Mouse (Mus musculus) T-cell, adult 2 months (primary cell): ENCODE data around the gene Trem2.
"Not testable (repeated sequence)": the region's sequence is repeated elsewhere in the genome, so short reads cannot be mapped to it uniquely, and the experiment has no call there.

Experiments
- DNase-seq: peaks from one replicate; pipeline ENCODE4 v3.0.0; 2022; ENCODE audit warnings: low spot score

The Trem2 gene

DNA sequence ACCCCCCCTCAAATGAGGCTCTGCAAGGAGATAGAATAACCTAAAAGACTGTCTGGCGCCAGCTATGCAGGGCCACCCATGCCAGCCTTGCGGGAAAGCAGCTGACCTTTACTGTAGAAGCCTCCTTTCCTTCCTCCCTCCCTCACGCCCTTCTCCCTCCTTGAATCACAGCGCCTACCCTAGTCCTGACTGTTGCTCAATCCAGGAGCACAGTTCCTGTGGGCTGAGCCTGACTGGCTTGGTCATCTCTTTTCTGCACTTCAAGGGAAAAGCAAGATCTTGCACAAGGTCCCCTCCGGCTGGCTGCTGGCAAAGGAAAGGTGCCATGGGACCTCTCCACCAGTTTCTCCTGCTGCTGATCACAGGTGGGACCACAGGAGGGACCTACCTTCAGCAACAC, at the start of gene Trem2:
Gene Trem2, plus strand, starts transcription at position 171 of the 400 bp plus-strand sequence.
- no peak for DNase-seq

DNA sequence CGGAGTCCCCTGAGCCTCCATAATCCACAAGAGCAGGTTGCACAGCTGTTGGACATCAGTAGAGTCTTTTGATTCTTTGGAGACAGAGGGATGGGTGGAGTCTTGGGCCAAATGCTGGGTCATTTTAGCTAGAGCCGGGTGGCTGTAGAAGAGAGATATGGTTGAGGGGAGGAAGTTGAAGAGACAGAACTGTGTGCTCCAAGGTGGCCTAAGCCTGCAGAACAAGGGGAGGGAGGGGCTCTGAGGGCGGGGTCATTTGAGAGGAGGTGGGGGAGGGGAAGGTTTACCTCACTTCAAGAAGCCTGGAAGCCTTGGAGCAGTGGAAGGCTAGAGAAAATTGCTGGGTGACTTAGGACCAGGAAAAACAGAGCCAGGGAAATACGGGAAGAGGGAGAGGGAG, 47.0 kb upstream of the Trem2 start, which contains the start of gene Treml2:
Gene Treml2, plus strand, starts transcription at position 296 of the 400 bp plus-strand sequence.
- DNase-seq: no peak

DNA sequence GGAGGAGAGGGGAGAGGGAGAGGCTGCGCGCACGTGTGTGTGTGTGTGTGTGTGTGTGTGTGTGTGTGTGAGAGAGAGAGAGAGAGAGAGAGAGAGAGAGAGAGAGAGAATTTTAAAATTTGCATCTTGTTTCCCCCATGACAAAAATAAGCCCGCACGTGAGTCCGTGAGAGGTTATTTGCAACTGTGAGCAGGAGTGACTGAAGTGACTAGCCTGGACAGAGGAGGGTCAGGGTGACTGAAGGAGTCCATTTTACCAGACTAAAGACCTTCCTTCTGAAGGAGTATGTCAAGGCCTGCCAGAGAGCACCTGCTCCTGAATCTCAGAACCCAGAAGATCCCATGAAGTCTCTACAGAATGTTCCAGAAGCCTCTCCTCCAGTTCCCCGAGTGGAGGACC, 46.4 kb upstream of the Trem2 start:
- DNase-seq: peak; percentile 25

DNA sequence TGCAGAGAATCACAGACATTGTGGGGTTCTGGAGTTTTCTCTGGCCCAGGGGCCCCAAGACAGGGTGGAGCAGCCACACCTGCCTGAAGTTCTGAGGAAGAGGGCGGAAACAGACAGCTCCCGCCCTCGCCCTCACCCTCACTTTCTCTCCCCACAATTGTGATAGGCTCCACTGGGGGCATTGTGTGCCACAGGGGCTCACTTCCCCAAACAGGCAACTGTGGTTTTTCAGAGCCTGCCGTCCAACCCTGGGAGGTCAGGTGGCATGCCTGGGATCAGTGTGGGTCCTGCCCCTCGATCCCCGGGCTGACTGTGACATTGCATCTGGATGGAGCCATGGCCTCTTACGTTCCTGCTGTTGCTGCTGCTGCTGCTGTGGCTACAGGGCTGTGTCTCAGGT, 46.0 kb upstream of the Trem2 start:
- DNase-seq: peak; percentile 54

DNA sequence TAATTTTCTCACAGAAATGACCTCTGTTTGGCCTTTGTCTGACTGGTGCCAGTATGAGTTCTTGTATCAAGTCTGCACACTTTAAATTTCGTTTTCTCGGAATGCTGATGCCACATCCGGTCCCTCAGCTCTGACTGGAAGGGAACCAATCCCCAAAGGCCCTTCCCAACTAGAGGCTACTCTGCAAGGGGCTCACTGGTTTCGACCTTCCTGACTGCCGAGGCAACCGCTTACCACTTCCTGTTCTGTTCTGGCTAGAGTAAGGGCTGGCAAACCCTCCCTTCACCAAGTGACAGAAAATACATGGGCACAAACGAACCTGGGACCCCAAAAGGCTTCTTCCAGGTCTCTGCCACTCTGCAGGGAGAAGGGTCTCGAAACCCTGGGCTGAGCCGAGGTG, 45.3 kb upstream of the Trem2 start:
- DNase-seq: peak; percentile 77

DNA sequence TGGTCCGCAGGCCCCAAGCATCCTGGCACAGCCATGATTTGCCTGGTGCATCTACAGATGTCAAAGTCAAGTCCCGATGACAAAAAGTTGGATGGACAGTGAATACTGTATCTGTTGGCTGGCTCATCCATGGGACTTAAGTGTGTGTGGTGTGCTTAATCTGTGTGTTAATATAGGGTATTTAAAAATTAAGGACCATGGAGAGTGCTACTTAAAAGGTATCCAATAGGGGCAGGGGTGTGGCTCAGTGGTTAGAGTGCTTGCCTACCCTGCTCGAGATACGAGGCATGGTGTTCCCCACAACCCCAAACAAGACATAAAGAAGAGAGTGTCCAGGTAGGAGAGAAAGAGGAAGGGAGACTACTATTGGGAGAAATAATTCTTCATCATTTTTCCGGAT, 44.4 kb upstream of the Trem2 start:
- no peak for DNase-seq

DNA sequence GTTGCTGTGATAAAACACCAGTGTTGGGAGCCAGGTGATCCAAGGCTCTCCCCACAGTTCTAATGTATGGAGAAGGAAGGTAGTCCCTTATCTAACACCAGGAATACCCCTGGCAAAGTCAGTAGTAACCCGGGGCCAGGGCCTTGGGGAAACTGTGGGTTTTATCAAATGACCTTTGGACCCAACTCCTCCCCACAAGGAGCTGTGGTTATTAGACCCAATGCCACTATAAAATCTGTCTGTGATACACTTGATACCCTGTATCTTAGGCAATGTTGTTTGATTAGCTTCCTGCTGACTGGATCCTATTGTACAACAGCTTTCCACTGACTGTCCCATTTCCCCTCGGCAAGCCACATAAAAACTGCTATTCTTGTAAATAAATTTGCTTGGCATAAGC, 34.1 kb upstream of the Trem2 start:
- no peak for DNase-seq

DNA sequence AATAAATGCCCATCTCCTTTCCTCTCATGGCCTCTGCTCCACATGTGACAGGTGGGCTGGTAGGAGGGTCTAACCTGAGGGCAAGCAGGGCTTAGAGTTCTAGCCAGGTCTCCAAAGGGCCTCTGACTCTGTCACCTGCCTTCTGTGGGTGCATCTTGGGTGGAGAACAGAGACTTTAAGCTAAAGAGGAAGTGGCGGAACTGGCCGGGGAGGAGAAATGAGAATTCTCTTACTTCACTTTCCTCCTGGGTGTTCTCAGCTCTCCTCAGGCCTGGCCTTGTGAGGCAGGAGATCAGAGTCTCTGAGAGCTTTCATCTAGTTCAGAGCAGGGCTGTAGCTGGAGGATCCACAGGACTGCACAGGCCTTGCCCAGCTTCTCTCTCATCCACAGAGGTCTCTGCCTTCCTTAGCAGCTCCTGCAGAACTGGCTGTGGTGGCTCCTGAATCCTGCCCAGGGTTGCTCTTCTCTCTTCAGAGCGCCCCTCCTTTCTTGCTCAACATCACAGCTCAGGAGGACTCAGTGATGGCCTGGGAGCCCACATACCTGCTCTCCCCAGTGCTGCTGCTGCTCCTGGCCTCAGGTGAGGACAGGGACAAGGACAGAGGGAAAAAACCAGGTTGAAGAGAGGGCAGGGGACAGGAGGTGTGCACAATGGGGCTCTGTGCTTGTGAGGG, 30.2 kb upstream of the Trem2 start, which contains the start of gene B430306N03Rik:
Gene B430306N03Rik, plus strand, starts transcription at position 237 of the 675 bp plus-strand sequence.
- DNase-seq: not testable (repeated sequence)

DNA sequence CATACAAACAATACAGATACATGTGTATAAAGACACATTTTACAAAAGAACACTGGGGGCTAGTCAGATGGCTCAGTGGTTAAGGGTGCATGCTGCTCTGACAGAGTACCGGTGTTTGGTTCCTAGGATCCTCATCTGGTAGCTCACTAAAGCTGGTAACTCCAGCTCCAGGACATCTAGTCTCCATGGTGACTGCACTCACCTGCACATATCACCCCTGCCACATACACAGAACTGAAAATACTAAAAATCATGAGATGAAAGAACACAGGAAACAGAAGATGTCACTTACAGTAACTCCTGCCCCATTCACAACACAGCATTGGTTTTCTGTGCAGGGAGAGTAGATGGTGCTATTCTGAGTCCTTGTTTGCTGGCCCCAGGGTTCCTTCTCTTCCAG, 27.5 kb upstream of the Trem2 start:
- DNase-seq: no peak

DNA sequence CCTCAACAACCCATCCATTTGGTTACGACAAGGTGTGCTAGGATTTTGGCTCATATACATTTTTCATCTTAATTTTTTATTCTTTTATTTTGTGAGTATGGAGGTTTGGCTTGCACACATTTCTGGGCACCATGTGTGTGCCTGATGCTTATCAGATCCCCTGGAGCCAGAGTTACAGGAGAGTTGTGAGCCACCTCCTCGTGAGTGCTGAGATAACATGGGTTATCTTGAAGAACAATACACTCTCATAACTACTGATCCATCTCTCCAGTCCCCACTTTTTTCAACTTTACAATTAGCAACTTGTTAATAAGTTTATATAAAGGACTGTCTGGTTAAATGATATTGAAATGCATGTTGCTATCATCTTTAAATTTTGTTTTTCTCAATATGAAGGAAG, 24.9 kb upstream of the Trem2 start:
- DNase-seq: no peak

DNA sequence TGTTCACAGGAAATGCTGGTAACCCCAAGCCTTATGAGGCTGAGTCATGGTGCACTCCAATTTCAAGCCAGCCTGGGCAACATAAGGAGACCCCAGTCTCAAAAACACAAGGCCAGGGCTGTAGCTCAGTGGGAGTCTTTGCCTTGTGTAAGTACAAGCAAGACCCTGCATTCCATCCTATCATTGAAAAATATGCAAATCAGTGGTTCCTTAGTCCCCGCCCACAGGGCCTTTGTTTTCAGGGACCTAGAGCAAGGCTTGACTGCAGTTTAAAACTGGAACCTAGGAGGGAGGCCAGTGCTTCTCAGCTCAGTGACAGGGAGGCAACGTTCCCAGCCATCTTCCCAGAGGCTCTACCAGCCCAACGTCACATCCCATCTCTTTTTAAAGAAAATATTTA, 23.0 kb upstream of the Trem2 start:
- DNase-seq: no peak

DNA sequence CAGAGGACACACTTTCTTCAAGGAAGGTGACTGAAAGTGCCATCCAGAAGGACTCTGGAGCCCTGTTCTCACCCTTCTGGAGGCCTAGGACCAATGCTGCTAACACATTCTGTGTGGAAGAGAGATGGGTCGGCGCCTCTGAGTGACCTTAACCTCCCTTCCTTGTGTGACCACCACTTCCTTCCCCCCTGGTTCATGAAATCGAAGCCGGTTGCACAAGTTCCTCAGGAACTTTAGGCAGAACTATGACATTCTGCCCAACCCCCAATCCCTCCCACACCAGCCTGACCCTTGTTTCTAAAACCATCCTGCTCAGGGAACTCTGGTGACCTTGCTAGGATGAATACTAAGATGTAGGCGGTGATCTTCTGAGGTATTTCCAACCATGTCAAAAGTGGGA, 21.9 kb upstream of the Trem2 start:
- DNase-seq: no peak

DNA sequence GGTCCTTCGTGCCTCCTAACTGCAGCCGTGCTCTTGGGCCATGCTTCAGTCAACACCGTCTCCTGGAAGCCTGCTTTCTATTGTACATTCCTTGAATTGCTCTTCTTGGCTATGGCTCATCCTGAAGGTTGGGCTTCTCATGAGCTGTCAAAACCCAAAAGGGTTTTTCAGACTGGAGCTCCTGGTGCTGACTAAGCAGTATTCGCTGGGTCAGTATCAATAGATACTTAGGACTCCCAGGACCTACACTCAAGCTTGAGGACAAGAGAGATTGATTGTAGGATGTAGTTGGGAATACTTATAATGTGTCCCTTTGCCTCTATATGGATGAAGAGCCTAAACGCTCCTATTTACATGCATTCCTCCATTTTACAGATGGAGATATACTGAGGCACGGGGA, 21.1 kb upstream of the Trem2 start:
- no peak for DNase-seq

DNA sequence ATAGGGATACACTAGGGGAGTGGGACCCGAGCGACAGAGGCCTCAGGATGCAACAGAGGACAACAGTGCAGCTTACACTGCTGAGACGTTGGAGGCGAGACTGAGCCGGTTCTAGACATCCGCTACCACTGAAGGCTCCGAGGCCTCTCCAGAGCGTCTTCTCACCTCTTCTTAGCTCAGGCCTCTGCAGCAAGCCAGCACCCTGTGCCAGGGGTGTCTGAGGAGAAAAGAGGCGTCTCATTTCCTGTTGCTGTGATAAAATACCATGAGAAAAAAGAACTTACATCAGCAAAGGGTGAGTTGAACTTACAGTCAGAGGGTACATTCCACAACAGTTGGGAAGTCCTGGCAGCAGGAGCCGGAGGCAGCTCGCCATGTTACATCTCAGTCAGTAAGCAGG, 20.6 kb upstream of the Trem2 start:
- DNase-seq: peak; percentile 10

DNA sequence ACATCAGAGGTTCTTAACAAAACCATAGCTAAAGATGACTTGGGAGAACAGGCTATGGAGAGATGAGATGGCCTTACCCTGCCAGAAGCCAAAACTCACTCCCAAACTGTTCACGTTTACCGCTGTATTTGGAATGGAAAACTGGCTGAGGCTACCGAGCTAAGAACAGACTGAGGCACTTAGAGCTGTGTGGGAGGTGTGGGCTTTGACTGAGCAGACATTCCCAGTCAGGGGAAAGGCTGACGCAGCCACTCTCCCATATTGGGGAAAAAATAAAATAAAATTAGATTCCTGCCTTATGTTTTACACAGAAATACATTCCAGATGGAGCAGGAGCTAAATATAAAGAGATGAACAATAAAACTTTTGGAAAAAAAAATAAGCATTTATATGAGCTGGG, 19.5 kb upstream of the Trem2 start:
- DNase-seq: no peak

DNA sequence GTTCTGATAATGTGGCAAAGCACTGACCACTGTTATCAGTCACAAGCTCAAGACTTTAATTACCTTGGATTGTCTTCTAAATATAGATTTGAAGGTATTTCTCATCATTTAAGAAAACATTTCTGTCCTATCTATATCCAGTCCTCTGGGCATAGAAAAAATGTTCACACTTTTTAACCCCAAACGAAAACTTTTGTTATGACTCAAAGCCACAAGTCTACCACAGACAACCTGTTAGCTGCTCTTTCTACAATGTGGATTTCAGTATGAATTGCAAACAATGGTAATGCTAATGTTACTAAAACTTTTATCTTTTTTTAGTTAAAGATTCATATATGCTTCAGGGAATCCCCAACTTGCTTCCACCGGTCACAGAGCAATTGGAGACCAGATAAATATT, 13.7 kb upstream of the Trem2 start:
- no peak for DNase-seq

DNA sequence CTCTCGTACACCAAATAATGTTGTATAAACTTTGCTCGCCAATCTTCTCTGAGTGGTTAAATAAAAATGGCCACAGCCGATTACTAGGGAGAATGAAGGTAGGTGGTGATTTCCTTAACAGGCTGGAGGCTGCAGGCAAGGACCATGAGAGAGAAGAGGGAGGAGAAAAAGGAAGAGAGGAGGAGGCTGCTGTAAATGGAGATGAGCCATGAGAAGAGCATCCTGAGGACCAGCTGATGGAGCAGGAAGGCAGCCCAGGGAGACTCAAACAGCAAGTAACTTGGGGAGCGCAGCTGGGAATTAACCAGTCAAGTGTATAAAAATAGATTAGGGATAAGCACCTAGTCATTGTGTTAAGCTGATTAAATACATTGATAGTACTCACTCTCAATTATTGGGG, 12.0 kb upstream of the Trem2 start:
- DNase-seq: no peak

DNA sequence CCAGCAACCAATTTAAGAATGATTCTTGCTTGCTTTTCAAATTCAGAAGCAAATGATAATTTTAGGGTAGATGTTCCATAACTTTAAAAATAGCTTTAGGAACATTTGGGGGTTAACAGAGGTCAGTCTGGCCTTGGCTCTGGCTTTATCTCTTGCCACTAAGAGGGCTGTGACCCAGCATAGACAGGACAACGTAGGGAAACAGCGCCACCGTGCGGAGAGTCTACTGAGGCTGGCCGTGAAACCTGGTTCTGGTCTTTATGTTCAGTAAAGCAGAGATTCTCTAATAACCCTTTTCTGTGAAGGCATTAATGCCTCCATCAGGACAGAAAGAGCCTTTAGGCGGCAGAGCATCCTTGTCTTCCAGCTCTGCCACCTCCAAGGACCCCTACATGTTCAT, 9.3 kb upstream of the Trem2 start:
- DNase-seq: peak; percentile 67

DNA sequence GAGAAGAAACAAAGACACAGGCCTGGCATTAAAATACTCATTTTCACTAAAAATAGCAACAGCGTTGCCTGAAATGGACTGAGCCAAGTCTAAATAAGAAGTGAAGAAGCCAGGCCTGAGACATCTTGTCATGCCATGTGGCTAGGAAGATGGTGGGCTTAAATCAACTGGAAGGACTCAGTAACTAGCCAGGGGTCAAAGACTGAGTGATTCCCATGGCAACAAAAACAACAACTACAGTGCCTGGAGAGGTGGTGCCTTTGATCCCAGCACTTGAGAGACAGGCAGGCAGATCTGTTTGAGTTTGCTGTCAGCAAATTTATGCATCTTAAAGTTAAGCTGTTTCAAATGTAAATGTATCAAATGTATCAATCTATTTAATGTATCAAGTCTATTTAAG, 5.9 kb upstream of the Trem2 start:
- DNase-seq: no peak

DNA sequence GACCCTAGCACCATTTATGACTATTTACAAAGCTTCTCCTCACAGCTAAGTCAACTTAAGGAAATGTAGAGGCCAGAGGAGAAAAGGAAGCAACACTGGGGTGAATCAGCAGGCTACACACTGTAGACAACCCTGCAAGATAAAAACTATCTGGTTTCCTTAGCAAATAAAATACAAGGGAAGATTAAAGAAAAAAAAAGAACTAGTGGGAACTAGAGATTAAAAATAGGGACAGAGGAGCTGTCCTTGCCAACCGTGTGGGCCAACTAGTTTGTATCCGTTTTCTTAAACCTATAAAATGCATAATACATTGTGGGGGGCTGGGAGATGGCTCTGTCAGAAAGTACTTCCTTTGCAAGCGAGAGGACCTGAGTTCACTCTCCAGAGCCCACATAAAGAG, 4.3 kb upstream of the Trem2 start:
- DNase-seq: no peak

DNA sequence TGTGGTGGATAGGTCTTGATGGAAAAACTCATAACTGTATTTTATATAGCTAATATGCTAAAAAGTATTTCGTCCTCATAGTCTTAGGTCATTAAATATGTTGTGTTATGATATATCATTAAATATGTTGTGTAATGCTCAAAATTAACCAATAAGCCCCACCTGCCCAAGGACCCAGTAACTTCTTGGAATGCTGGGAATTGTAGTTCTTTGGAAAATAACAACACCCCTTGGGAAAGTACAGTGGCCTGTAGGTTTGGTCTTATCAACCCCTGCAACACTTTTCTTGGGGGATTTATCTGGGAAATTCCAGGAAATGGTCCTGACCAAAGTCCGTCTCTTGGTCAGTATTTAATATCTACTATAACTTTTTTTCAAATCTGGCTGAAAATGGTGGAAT, 3.1 kb upstream of the Trem2 start:
- no peak for DNase-seq

DNA sequence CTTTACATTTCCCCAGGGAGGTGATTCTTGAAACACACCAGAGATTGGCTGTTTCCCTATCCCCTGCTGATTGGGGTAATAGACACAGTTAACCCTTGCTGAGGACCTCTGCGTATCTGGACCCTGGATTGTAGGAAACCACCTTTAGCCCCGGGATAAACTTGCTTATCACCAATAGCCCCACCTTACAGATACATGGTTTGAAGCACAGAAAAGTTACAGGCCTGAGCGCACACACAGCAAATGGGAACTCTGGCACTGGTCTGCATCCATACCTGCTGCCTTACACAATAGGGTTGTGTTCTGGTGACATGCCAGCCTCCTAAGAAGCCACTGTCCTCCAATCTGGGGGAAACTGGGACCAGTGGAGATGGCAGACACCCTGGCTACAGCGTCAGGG, 377 bp upstream of the Trem2 start:
- DNase-seq: no peak

DNA sequence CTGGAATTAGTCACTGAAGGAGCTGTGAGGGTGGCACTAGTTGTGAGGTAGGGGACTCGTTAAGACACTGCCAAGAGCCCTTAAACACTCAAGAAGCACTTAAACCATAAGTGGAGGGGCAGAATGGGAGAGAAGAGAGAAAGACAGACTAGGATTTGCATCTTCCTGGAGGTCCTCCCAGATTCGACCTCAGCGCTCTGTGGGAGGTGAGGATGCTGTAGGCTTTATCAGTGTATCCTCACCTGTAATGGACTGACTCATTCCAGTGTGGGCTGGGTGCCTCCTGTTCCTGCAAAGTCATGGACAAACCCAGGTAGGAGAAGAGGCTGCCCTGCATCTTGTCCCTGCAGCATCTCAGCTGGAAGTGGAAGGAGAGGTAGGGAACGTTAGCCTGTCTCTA, 633 bp downstream of the Trem2 start:
- no peak for DNase-seq

DNA sequence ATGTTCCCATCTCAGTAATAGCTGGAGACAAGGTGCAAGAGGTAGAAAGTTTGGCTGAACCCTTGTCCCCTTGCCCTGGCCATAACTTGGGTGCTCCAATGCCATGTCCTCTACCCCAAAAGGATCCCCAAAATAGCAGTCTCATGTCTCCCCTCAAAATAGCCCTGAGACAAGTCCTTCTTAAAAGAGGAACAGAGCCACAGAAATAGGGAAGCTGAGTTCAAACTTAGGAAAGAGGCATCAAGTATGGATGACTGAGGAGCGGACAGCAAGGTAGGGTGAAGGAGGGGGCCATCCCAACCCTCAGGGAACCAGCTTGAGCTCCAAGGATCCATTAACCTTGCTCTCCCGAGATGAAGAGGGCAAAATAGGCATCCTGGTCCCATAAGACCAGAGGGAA, 1.1 kb downstream of the Trem2 start:
- DNase-seq: no peak
